Mouse (Mus musculus) fibroblast of lung, adult 2 months (primary cell): Measurements from ENCODE around the gene Peak1.
"Not testable (repeated sequence)": the region's sequence is repeated elsewhere in the genome, so short reads cannot be mapped to it uniquely, and the experiment has no call there.

Experiments used
- DNase-seq: peaks from one replicate; pipeline ENCODE4 v3.0.0-alpha.2; 2011; ENCODE audit warnings: low read depth

Gene Peak1

GRCm38 (mm10) chr9:56417948-56418737 lies at the start of gene Peak1, which contains the start of gene Hmg20a:
Peak1 (minus strand) TSS chr9:56418067.
Hmg20a (plus strand) TSS chr9:56418609.
- DNase-seq: peak; percentile 99

GRCm38 (mm10) chr9:56466251-56466650 lies 48.4 kb upstream of the Peak1 start:
- no peak for DNase-seq

- peak; percentile 75 for DNase-seq
Measured at GRCm38 (mm10) chr9:56464863-56465654, 47.2 kb upstream of the Peak1 start.

- DNase-seq: peak; percentile 96
Measured at GRCm38 (mm10) chr9:56463686-56464515, 46.0 kb upstream of the Peak1 start.

GRCm38 (mm10) chr9:56463046-56463445 lies 45.2 kb upstream of the Peak1 start:
- DNase-seq: no peak

GRCm38 (mm10) chr9:56462606-56463005 lies 44.7 kb upstream of the Peak1 start:
- DNase-seq: no peak

- no peak for DNase-seq
Measured at GRCm38 (mm10) chr9:56460987-56461386, 43.1 kb upstream of the Peak1 start.

- no peak for DNase-seq
Measured at GRCm38 (mm10) chr9:56456426-56456825, 38.6 kb upstream of the Peak1 start.

GRCm38 (mm10) chr9:56453038-56453815 lies 35.4 kb upstream of the Peak1 start:
- DNase-seq: no peak

GRCm38 (mm10) chr9:56451570-56451969 lies 33.7 kb upstream of the Peak1 start:
- DNase-seq: no peak

GRCm38 (mm10) chr9:56439699-56440098 lies 21.8 kb upstream of the Peak1 start:
- no peak for DNase-seq

- not testable (repeated sequence) for DNase-seq
Measured at GRCm38 (mm10) chr9:56437300-56437892, 19.5 kb upstream of the Peak1 start.

GRCm38 (mm10) chr9:56435821-56436526 lies 18.1 kb upstream of the Peak1 start:
- DNase-seq: no peak

GRCm38 (mm10) chr9:56424861-56425260 lies 7.0 kb upstream of the Peak1 start:
- DNase-seq: no peak

- DNase-seq: no peak
Measured at GRCm38 (mm10) chr9:56421991-56422390, 4.1 kb upstream of the Peak1 start.

GRCm38 (mm10) chr9:56420892-56421601 lies 3.2 kb upstream of the Peak1 start:
- no peak for DNase-seq

GRCm38 (mm10) chr9:56420236-56420635 lies 2.4 kb upstream of the Peak1 start:
- no peak for DNase-seq

- peak; percentile 69 for DNase-seq
Measured at GRCm38 (mm10) chr9:56418738-56419239, 922 bp upstream of the Peak1 start.

GRCm38 (mm10) chr9:56417415-56417947 lies 386 bp downstream of the Peak1 start:
- DNase-seq: peak; percentile 34
